ENCODE assay signal across 8 mouse cellular contexts in genomic region chr3:129204441-129205313, GRCm38 (mm10). TPM values are rescaled to one million over a fixed set of nuclear protein-coding genes. Genes with fewer than 3 reads are reported as not detected.
DNase-seq lines count a peak whose midpoint lies in the region; ATAC-seq and TF ChIP-seq lines count a peak whose summit lies in the region.

No protein-coding gene starts in this region.

- peak overlapping the region; percentile 55 to 66 for H3K4me3 ChIP-seq in ES-E14 (ENCODE audit: insufficient read depth in 1 of 2, low read depth in 1 of 2, low read length in 2 of 2, poor library complexity in 1 of 2, severe bottlenecking in 1 of 2)
- peak overlapping the region; percentile 45 for H3K4me3 ChIP-seq in forebrain, embryonic 16.5 days (replicated peaks; ENCODE audit: low read length)
- H3K4me3 ChIP-seq in megakaryocyte, embryonic 14.5 days (replicated peaks), result peak overlapping the region; percentile 76

- under 1% methylated on average over 48 of the region's 48 CpGs for WGBS in forebrain, embryonic 16.5 days

- DNase-seq in ES-E14 (ENCODE audit: low read depth, low spot score), result peak; percentile 93
- DNase-seq in adrenal gland, postnatal 25 days, result peak; percentile 72
- DNase-seq in layer of hippocampus, postnatal 36 days, result peak; percentile 70 to 71
- DNase-seq in right cerebral cortex, postnatal 4 days, result peak; percentile 82

- H3K4me1 ChIP-seq in ES-E14 (ENCODE audit: control insufficient read depth in 2 of 2, insufficient read depth in 2 of 2, low read length in 2 of 2, poor library complexity in 1 of 2), result 0 out of 4 replicates have a peak, but pooled peaks cover 0 to 4% of the 10 kb centered on the region in 2 experiments
- H3K4me1 ChIP-seq in forebrain, embryonic 16.5 days (replicated peaks; ENCODE audit: control insufficient read depth, insufficient read depth, low read length), result peaks cover 13% of the 10 kb centered on the region
- H3K4me1 ChIP-seq in megakaryocyte, embryonic 14.5 days, result peaks cover 32% of the 10 kb centered on the region

- no peak overlapping the region for H3K27ac ChIP-seq in ES-E14 (ENCODE audit: insufficient read depth, low read depth, low read length, poor library complexity, severe bottlenecking)
- no peak overlapping the region for H3K27ac ChIP-seq in forebrain, embryonic 16.5 days (ENCODE audit: low read length)

- in situ Hi-C loops in ES-E14 (cut with MboI; ENCODE audit: low sequenced_read_pairs in 2 of 2, unreplicated experiment in 2 of 2), result loop anchor here (5.0 to 25.0 kb wide), 5 partner anchors 860 to 1908 kb away; partner anchors contain the start of genes Lef1 (in 1 of the 2) and Neurog2 (in 1 of the 2)

- peak; percentile 96 for ATAC-seq in forebrain, embryonic 16.5 days
- ATAC-seq in hematopoietic stem cell, adult 5-6 weeks (replicated peaks in 1 of 2; ENCODE audit: insufficient read depth in 1 of 2, low FRiP score in 2 of 2, low TSS enrichment in 1 of 2, low read depth in 1 of 2, poor library complexity in 2 of 2, severe bottlenecking in 2 of 2), result peak; percentile 90 to 94
- ATAC-seq in activated CD4-positive, CD25-positive, alpha-beta regulatory T cell, adult 4 months, result no peak

- H3K4me2 ChIP-seq in forebrain, embryonic 16.5 days (ENCODE audit: low read length), result peak overlapping the region; percentile 87

- no peaks in the 10 kb centered on the region for H3K9me3 ChIP-seq in ES-E14 (ENCODE audit: control insufficient read depth, insufficient read depth, low read depth, low read length)
- 0 out of 2 replicates have a peak, but pooled peaks cover 4% of the 10 kb centered on the region for H3K9me3 ChIP-seq in forebrain, embryonic 16.5 days (ENCODE audit: control insufficient read depth, low read length)
- peaks cover 26% of the 10 kb centered on the region for H3K9me3 ChIP-seq in megakaryocyte, embryonic 14.5 days

- H3K27me3 ChIP-seq in forebrain, embryonic 16.5 days (replicated peaks; ENCODE audit: control insufficient read depth, insufficient read depth, low read length), result peaks cover 84% of the 10 kb centered on the region
- peaks cover 95% of the 10 kb centered on the region for H3K27me3 ChIP-seq in megakaryocyte, embryonic 14.5 days (replicated peaks)

- H3K36me3 ChIP-seq in ES-E14 (ENCODE audit: control insufficient read depth, insufficient read depth, low read length, poor library complexity, severe bottlenecking), result no peaks in the 10 kb centered on the region
- H3K36me3 ChIP-seq in forebrain, embryonic 16.5 days (ENCODE audit: control insufficient read depth, insufficient read depth), result no peaks in the 10 kb centered on the region
- H3K36me3 ChIP-seq in megakaryocyte, embryonic 14.5 days (replicated peaks; ENCODE audit: low read length), result no peaks in the 10 kb centered on the region

- peak overlapping the region; percentile 22; the same call in 1 of the 2 replicates for H3K9ac ChIP-seq in ES-E14 (ENCODE audit: insufficient read depth, low read depth, low read length, poor library complexity, severe bottlenecking)
- peak overlapping the region; percentile 17; the same call in 1 of the 2 replicates for H3K9ac ChIP-seq in forebrain, embryonic 16.5 days (replicated peaks; ENCODE audit: low read depth, low read length)

TF ChIP-seq in ES-E14, 5 proteins besides CTCF, POLR2A, EP300 and RAD21:
- TF ChIP-seq ZC3H11A (IDR thresholded peaks at IDR 0.05; ENCODE audit: borderline replicate concordance, low read depth, low read length) (peak; percentile 60), ZNF384 (IDR thresholded peaks at IDR 0.05; ENCODE audit: low read depth, low read length) (no peak)

RNA-seq across cellular contexts. Expression of gene Pitx2, which starts 5.0 kb away (rescaled TPM):
- 2.9 and 9.8 TPM in 2 replicates for total RNA-seq in ES-E14 (2012; rRNA removed)
- 0.21 and 0.71 TPM in 2 replicates for total RNA-seq in adrenal gland, postnatal 25 days (2021)
- 0.86 and 4.9 TPM in 2 replicates for polyA plus RNA-seq in forebrain, embryonic 16.5 days (2015; fragmentation: Nextera tagmentation; extraction: Ambion mirVana)
- 2.8 and 4.5 TPM in 2 replicates for total RNA-seq in hematopoietic stem cell, adult 5-6 weeks (2017)
- not detected for total RNA-seq in layer of hippocampus, postnatal 36 days (2021)
- 0.11 TPM in 1 of 2 replicates, not detected in the other for polyA plus RNA-seq in megakaryocyte, embryonic 14.5 days (2012; ENCODE audit: insufficient read depth, low replicate concordance)
- polyA plus RNA-seq in activated CD4-positive, CD25-positive, alpha-beta regulatory T cell, adult 4 months (2017; shearing (Covaris generic)), result not detected
